10 mouse cellular contexts compared by ENCODE assay signal in genomic region chr5:143292879-143293278, GRCm38 (mm10). TPM values are rescaled to one million over a fixed set of nuclear protein-coding genes. Genes with fewer than 3 reads are reported as not detected.
DNase-seq lines count a peak whose midpoint lies in the region; ATAC-seq and TF ChIP-seq lines count a peak whose summit lies in the region.
"Had no signal": no experiment of that assay in that cellular context is flagged by ENCODE, and none has a peak within 500 bp of the region (broad histone marks: within the 10 kb centered on the region; RNA-seq: fewer than 3 reads in every experiment).

No protein-coding gene starts in this region.

- H3K36me3 ChIP-seq in heart, embryonic 15.5 days: no peaks in the 10 kb centered on the region
- peaks cover 13% of the 10 kb centered on the region; the same call in 1 of the 2 replicates for H3K36me3 ChIP-seq in hindbrain, embryonic 13.5 days
- peaks cover 13% of the 10 kb centered on the region for H3K36me3 ChIP-seq in midbrain, embryonic 10.5 days

- H3K9ac ChIP-seq in heart, embryonic 15.5 days: peak overlapping the region; percentile 40
- peak overlapping the region; percentile 74 for H3K9ac ChIP-seq in hindbrain, embryonic 13.5 days

- no peak for ATAC-seq in heart, embryonic 15.5 days (replicated peaks; ENCODE audit: insufficient number of reproducible peaks, insufficient read depth, low FRiP score, low read depth)
- ATAC-seq in hindbrain, embryonic 13.5 days (ENCODE audit: low FRiP score): no peak

- no peaks in the 10 kb centered on the region for H3K9me3 ChIP-seq in heart, embryonic 15.5 days (replicated peaks)
- no peaks in the 10 kb centered on the region for H3K9me3 ChIP-seq in hindbrain, embryonic 13.5 days
- no peaks in the 10 kb centered on the region for H3K9me3 ChIP-seq in midbrain, embryonic 10.5 days (replicated peaks)

- no peak for DNase-seq in heart, adult 8-10 months (ENCODE audit: low spot score)
- DNase-seq in midbrain, embryonic 10.5 days (ENCODE audit: low spot score): no peak
- DNase-seq in cerebellum, adult 11 months: no peak
- no peak for DNase-seq in frontal cortex, postnatal 25 days (ENCODE audit: low spot score in 2 of 2)
- DNase-seq in thymus, postnatal 14 days: no peak
- DNase-seq: kidney, adult 11 months; thymus, postnatal 25 days had no signal

- H3K4me1 ChIP-seq in heart, embryonic 15.5 days (replicated peaks): peaks cover 28% of the 10 kb centered on the region
- no peaks in the 10 kb centered on the region for H3K4me1 ChIP-seq in cortical plate, adult 2 months (ENCODE audit: control insufficient read depth, insufficient read depth, low read length)
- H3K4me1 ChIP-seq in hindbrain, embryonic 13.5 days (replicated peaks): peaks cover 27% of the 10 kb centered on the region
- peaks cover 21% of the 10 kb centered on the region for H3K4me1 ChIP-seq in midbrain, embryonic 10.5 days

- TF ChIP-seq POLR2A in cortical plate, adult 2 months (IDR thresholded peaks at IDR 0.05; ENCODE audit: extremely low read depth, insufficient read depth, low read length): no peak

- no peak overlapping the region for H3K27ac ChIP-seq in heart, embryonic 15.5 days
- H3K27ac ChIP-seq in cortical plate, adult 2 months (ENCODE audit: insufficient read depth, low read length): no peak overlapping the region
- H3K27ac ChIP-seq in hindbrain, embryonic 13.5 days: no peak overlapping the region
- no peak overlapping the region; the same call in 1 of the 2 replicates for H3K27ac ChIP-seq in midbrain, embryonic 10.5 days (replicated peaks)

- 2% methylated on average over 19 of the region's 19 CpGs for WGBS in heart, embryonic 15.5 days
- 3% methylated on average over 19 of the region's 19 CpGs for WGBS in hindbrain, embryonic 13.5 days
- 3% methylated on average over 19 of the region's 19 CpGs for WGBS in midbrain, embryonic 10.5 days

- H3K27me3 ChIP-seq in heart, embryonic 15.5 days: peaks cover 68% of the 10 kb centered on the region
- peaks cover 73% of the 10 kb centered on the region for H3K27me3 ChIP-seq in hindbrain, embryonic 13.5 days
- peaks cover 73% of the 10 kb centered on the region for H3K27me3 ChIP-seq in midbrain, embryonic 10.5 days (ENCODE audit: low read depth, poor library complexity, severe bottlenecking)

- peak overlapping the region; percentile 54 for H3K4me3 ChIP-seq in heart, embryonic 15.5 days
- peak overlapping the region; percentile 48 for H3K4me3 ChIP-seq in cortical plate, adult 2 months (ENCODE audit: insufficient read depth, low read length)
- peak overlapping the region; percentile 48 for H3K4me3 ChIP-seq in hindbrain, embryonic 13.5 days
- peak overlapping the region; percentile 52 for H3K4me3 ChIP-seq in midbrain, embryonic 10.5 days

- TF ChIP-seq CTCF in cortical plate, adult 2 months (IDR thresholded peaks at IDR 0.05; ENCODE audit: extremely low read depth, insufficient read depth, low read length): no peak

- peak overlapping the region; percentile 92 for H3K4me2 ChIP-seq in heart, embryonic 15.5 days
- peak overlapping the region; percentile 71 for H3K4me2 ChIP-seq in hindbrain, embryonic 13.5 days

RNA-seq across cellular contexts. Expression of gene Zfp853, which starts 0.5 kb away (rescaled TPM):
- not detected in 2 replicates for polyA plus RNA-seq in heart, embryonic 15.5 days (2015; fragmentation: Nextera tagmentation; extraction: Ambion mirVana)
- total RNA-seq in heart, adult 8-10 months (2022): under 1 TPM in 1 of 4 experiments, not detected in 3; 0.12 TPM
- polyA plus RNA-seq in cortical plate, adult 2 months (2012; rRNA removed): 10.4 and 11.8 TPM in 2 replicates
- polyA plus RNA-seq in hindbrain, embryonic 13.5 days (2015; fragmentation: Nextera tagmentation; extraction: Ambion mirVana): 0.18 TPM in 1 of 2 replicates, not detected in the other
- polyA plus RNA-seq in midbrain, embryonic 10.5 days (2016; fragmentation: Nextera tagmentation; extraction: Ambion mirVana): not detected in 2 replicates

RNA-seq across cellular contexts. Expression of gene E130309D02Rik, which starts 22.3 kb away (rescaled TPM):
- 18.7 and 25.7 TPM in 2 replicates for polyA plus RNA-seq in heart, embryonic 15.5 days (2015; fragmentation: Nextera tagmentation; extraction: Ambion mirVana)
- total RNA-seq in heart, adult 8-10 months (2022): 10 to 100 TPM; 13.4 to 20.7 (median 16.7) TPM
- polyA plus RNA-seq in cortical plate, adult 2 months (2012; rRNA removed): 16.3 and 16.9 TPM in 2 replicates
- 34.8 and 36.2 TPM in 2 replicates for polyA plus RNA-seq in hindbrain, embryonic 13.5 days (2015; fragmentation: Nextera tagmentation; extraction: Ambion mirVana)
- 59.2 and 61.7 TPM in 2 replicates for polyA plus RNA-seq in midbrain, embryonic 10.5 days (2016; fragmentation: Nextera tagmentation; extraction: Ambion mirVana)

RNA-seq across cellular contexts. Expression of gene Zfp316, which starts 23.1 kb away (rescaled TPM):
- 2.2 and 2.8 TPM in 2 replicates for polyA plus RNA-seq in heart, embryonic 15.5 days (2015; fragmentation: Nextera tagmentation; extraction: Ambion mirVana)
- total RNA-seq in heart, adult 8-10 months (2022): 1 to 10 TPM; 5.1 to 6.4 (median 5.5) TPM
- polyA plus RNA-seq in cortical plate, adult 2 months (2012; rRNA removed): 13.9 and 15.8 TPM in 2 replicates
- 9.0 and 9.4 TPM in 2 replicates for polyA plus RNA-seq in hindbrain, embryonic 13.5 days (2015; fragmentation: Nextera tagmentation; extraction: Ambion mirVana)
- 4.2 and 5.2 TPM in 2 replicates for polyA plus RNA-seq in midbrain, embryonic 10.5 days (2016; fragmentation: Nextera tagmentation; extraction: Ambion mirVana)

RNA-seq across cellular contexts. Expression of gene Zdhhc4, which starts 36.2 kb away (rescaled TPM):
- polyA plus RNA-seq in heart, embryonic 15.5 days (2015; fragmentation: Nextera tagmentation; extraction: Ambion mirVana): 49.8 and 56.0 TPM in 2 replicates
- 10 to 100 TPM; 21.0 to 32.2 (median 28.6) TPM for total RNA-seq in heart, adult 8-10 months (2022)
- 67.2 and 67.6 TPM in 2 replicates for polyA plus RNA-seq in cortical plate, adult 2 months (2012; rRNA removed)
- polyA plus RNA-seq in hindbrain, embryonic 13.5 days (2015; fragmentation: Nextera tagmentation; extraction: Ambion mirVana): 75.4 and 82.7 TPM in 2 replicates
- 64.8 and 72.9 TPM in 2 replicates for polyA plus RNA-seq in midbrain, embryonic 10.5 days (2016; fragmentation: Nextera tagmentation; extraction: Ambion mirVana)

RNA-seq across cellular contexts. Expression of gene Zfp12, which starts 57.9 kb away (rescaled TPM):
- polyA plus RNA-seq in heart, embryonic 15.5 days (2015; fragmentation: Nextera tagmentation; extraction: Ambion mirVana): 6.1 and 8.8 TPM in 2 replicates
- 1 to 10 TPM; 8.7 to 9.6 (median 9.2) TPM for total RNA-seq in heart, adult 8-10 months (2022)
- 21.9 and 22.7 TPM in 2 replicates for polyA plus RNA-seq in cortical plate, adult 2 months (2012; rRNA removed)
- polyA plus RNA-seq in hindbrain, embryonic 13.5 days (2015; fragmentation: Nextera tagmentation; extraction: Ambion mirVana): 22.8 and 23.4 TPM in 2 replicates
- 20.8 and 21.3 TPM in 2 replicates for polyA plus RNA-seq in midbrain, embryonic 10.5 days (2016; fragmentation: Nextera tagmentation; extraction: Ambion mirVana)
